Mouse (Mus musculus): Measurements from ENCODE around the gene Spns1.
"Not testable (repeated sequence)": the region's sequence is repeated elsewhere in the genome, so short reads cannot be mapped to it uniquely, and the experiment has no call there.

Gene Spns1

GRCm38 (mm10) chr7:126338906-126339305 is 38.3 kb downstream of the Spns1 start:
- no peak for DNase-seq (ENCODE audit: low spot score in 2 of 2)

- no peak for DNase-seq (ENCODE audit: low spot score in 2 of 2)
These were observed 41.7 kb downstream of the Spns1 start for GRCm38 (mm10) chr7:126335556-126335955.

DNA sequence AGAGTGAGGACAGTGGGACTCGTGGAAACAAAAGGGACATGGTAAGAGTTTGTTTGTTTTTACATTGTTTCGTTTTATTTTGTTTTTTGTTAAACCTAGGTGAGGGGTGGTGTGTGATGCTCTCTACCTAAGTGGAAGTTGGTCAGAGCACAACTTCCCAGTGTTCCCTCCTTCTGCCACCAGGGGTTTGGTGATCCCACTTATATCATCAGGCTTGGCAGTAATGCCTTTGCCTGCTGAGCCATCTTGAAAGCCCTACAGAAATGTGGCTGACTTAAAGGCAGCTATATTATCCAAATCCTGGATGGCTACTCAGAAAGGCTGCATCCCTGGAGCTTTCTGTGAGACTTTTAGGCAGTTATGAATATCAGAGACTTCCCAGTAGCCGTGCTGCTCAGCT is 44.6 kb downstream of the Spns1 start:
- no peak for DNase-seq (ENCODE audit: low spot score in 2 of 2)

GRCm38 (mm10) chr7:126330693-126331092 is 46.6 kb downstream of the Spns1 start:
- DNase-seq (ENCODE audit: low spot score in 2 of 2): no peak

GRCm38 (mm10) chr7:126329907-126330645 is 47.2 kb downstream of the Spns1 start:
- no peak for DNase-seq (ENCODE audit: low spot score in 2 of 2)

DNA sequence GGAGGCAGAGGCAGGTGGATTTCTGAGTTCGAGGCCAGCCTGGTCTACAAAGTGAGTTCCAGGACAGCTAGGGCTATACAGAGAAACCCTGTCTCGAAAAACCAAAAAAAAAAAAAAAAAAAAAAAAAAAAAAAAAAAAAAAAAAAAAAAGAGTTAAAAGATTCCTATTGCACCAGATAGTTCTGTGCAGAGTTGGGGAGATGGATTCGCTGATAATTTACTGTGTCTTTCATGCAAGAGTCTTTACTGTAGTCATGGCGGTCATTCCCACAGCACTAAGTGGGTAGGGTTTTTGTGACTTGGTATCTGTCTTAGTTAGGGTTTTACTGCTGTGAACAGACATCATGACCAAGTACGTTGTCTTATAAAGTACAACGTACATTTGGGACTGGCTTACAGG is 48.4 kb downstream of the Spns1 start:
- not testable (repeated sequence) for DNase-seq (ENCODE audit: low spot score in 2 of 2)

DNA sequence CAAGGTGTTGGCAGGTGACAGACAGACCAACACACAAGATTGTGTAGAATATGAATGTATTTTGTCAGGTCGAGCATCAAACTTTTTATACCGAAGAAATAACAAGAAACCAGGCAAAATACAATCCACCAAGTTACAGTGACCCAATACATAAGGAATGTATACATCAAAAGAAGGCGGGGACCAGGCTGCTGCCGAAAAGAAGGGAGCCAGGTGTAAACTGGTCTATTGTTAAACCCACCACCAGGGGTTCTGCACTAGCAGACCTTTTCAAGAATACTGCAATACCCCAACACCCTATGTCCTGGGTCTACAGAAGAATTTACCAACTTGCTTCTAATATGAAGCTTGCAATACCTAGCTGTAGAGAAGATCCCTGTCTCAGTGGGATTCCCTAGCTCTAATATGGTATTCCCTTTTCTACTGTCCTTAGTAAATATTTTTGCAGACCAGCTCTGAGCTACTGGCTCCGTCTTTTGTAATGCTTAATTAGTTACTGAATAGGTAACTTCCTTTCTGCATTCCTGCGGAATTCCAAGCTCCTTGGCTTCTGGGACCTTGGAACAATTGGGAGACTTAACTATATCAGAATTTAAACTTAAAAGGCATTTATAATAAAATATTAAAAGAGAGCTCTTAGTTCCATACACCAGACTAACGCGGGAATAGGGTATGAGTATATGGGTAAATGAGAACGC is 51.5 kb downstream of the Spns1 start:
- not testable (repeated sequence) for DNase-seq (ENCODE audit: low spot score in 2 of 2)

DNA sequence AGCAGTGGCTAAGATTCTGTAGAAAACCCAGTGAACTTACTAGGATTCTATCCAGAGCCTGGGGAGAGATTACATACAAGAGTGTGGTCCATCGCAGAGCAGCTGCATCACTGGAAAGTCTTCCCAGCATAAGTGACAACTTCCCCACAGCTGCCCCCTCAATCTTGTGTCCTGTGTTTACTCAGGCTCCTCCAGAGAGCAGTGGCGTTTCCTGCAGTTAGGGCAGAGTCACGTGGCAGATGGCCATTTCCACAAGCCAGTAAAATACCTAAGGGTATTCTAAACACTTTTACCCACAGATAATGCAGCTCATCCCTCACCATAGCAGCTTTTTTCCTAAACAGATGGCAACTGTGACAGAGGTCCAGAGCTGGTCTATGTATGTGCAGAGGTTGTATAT is 52.5 kb downstream of the Spns1 start:
- no peak for DNase-seq (ENCODE audit: low spot score in 2 of 2)

- DNase-seq (ENCODE audit: low spot score in 2 of 2): peak; percentile 27 to 63
These were observed 53.5 kb downstream of the Spns1 start for GRCm38 (mm10) chr7:126323729-126324128.
